Mouse (Mus musculus) small intestine, adult 2 months (tissue): ENCODE measurements at regions not wholly inside any gene's neighbourhood (a gene's known extent, or its start where the extent isn't known, plus 50 kb on each side); places are given as distances from the start of the nearest gene placed in this dataset.

ENCODE experiments used
- CTCF ChIP-seq: fragments of 200-500 bp; IDR thresholded peaks from 2 replicates; pipeline ENCODE4 v1.5.1; 2012; ENCODE audit warnings: low read depth, mild to moderate bottlenecking, control low read depth, inconsistent platforms, low read length, moderate library complexity, mixed read lengths; ENCODE audit not compliant: insufficient replicate concordance, insufficient read length; ENCODE audit errors: extremely low read depth
- POLR2A ChIP-seq: fragments of 200-500 bp; IDR thresholded peaks from 2 replicates; pipeline ENCODE4 v1.6.1; 2012; ENCODE audit warnings: low read depth, mild to moderate bottlenecking, control low read depth, inconsistent platforms, low read length, moderate library complexity

DNA sequence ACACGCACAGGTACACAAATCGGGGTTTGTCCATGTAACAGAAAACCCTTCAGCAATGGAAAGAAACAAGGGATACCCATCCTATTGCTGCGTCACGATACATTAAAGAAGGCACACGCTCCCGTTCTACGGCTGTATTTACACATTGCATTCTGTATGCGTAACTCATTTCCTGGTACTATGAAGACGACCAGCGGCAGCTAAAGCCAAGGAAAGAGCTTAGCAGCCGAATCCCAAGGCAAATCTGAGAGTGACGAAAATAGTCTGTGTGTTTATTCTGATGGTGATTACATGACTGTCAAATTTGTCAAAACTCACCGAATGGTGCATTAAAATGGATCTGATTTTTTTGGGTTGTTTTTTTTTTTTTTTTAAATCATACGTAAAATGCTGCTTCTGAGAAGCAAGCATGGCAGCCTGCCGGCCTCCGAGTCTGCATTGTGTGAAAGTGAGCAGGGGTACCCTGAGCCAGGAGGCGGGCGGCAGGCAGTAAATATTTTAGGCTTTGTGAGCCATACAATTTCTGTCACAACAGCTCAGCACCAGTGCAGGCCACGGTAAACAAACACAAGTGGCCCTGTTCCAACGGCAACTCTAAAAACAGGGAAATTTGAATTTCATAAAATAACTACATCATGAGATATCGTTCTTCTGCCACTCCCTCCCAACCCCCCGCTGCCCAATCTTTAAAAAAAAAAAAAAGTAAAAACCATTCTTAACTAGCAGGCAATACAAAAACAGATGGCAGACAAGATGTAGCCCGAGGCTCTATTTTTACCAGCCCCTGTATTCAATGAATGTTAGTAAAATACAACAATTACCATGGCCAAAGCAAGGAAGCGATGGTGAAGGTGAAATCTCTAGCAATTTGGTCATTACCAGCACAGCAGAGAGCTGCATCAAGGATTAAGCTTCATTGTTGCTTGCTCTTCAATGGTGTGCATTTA lies 164.2 kb upstream of the Kit start:
- no peak for TF ChIP-seq POLR2A
- TF ChIP-seq CTCF = no peak
